Mouse (Mus musculus) liver, adult 2 months (tissue): ENCODE measurements around the gene Zrsr1.

Experiments used
- CTCF ChIP-seq: fragments of 200-500 bp; IDR thresholded peaks from 2 replicates; pipeline ENCODE4 v1.5.1; 2011; ENCODE audit warnings: low read depth, low read length, control low read depth
- POLR2A ChIP-seq: fragments of 200-500 bp; IDR thresholded peaks from 2 replicates; pipeline ENCODE4 v1.6.1; 2011; ENCODE audit warnings: low read length, control low read depth; ENCODE audit not compliant: insufficient read depth; ENCODE audit errors: extremely low read depth

DNA sequence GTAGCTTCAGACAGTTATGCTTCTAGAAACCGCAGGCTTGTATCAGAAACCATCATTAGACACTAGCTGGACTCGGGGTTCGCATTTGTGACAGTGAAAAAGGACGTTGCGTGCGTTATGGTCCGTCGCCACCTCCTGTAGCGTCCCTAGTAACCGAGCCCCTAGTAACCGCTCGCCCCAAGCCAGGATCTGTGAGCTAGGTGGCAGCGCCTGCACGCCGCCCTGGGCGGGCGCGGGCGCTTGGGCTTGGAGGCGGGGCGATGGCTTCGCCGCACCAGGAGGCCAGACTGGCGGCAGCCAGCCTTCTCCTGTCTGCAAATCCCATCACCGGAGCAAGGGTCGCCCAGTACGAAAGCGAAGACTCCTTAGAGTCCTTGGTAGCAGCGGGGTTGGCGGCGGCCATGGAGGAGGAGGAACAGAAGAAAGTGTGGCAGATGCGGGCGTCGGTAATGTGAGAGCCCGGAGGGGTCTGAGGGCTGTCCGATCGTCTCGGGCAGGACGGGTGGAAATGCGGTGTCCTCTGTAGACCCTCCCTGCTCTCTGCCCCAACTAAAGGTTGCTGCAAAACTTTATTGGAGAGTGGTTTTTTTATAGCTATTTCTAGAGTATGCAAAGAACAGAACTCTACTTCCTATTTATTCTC lies 36.5 kb downstream of the Zrsr1 start:
- TF ChIP-seq CTCF (peak; percentile 23; the same call in 1 of the 2 replicates), POLR2A (peak; percentile 49; the same call in 1 of the 2 replicates)
